Mouse (Mus musculus): Measurements from ENCODE around the gene Paip2b. TPM values are rescaled to one million over a fixed set of nuclear protein-coding genes. Genes with fewer than 3 reads are reported as not detected.
A peak's percentile ranks its signal among the peaks of the same experiment; 100 is the strongest.

The Paip2b gene
- total and polyA plus RNA-seq, 3 experiments: 18.4 to 21.0 TPM; not detected in 1

DNA sequence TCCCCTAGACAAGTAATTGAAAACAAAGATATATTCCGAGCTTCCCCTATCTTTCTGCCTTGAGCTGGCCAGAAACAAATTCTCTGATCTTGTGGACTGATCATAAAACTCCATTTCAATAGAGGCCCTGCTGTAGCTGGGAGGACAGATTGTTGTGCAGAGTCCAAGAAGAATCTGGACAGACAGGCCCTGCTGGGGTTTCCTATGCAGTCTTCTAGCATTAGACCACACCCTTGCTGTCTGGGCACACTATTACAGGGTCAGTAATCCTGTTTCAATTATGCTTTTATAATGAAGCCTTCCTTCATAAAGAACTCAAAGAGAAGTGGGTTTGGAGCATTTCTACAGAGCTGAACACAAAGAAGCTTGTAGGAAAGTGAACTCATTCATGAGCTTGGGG, 12.5 kb downstream of the Paip2b start:
- DNase-seq (ENCODE audit: low read depth, low spot score): no peak
- H3K36me3 ChIP-seq (ENCODE audit: control insufficient read depth in 1 of 2, insufficient read depth in 2 of 2, low read length in 2 of 2): peaks cover 0 to 2% of the 10 kb centered on the region in 2 experiments; a peak in 1 of 4 replicates
- H3K4me1 ChIP-seq (ENCODE audit: control insufficient read depth in 1 of 2, insufficient read depth in 2 of 2, low read length in 2 of 2): no peaks in the 10 kb centered on the region; a peak in 1 of 4 replicates
- TF ChIP-seq MXI1 (IDR thresholded peaks at IDR 0.05; ENCODE audit: low read depth, low read length) (no peak), GATA1 (IDR thresholded peaks at IDR 0.05; ENCODE audit: low read depth, low read length) (no peak), E2F4 (IDR thresholded peaks at IDR 0.05; ENCODE audit: borderline replicate concordance, low read depth, low read length) (no peak), POLR2AphosphoS5 (IDR thresholded peaks at IDR 0.05; ENCODE audit: borderline replicate concordance, low read depth, low read length) (no peak), CHD1 (IDR thresholded peaks at IDR 0.05; ENCODE audit: low read depth, low read length) (no peak), ZMIZ1 (IDR thresholded peaks at IDR 0.05; ENCODE audit: low read depth, low read length) (no peak), SMC3 (IDR thresholded peaks at IDR 0.05; ENCODE audit: low read depth, low read length) (no peak), TAL1 (IDR thresholded peaks at IDR 0.05; ENCODE audit: low read length) (no peak), ZNF384 (IDR thresholded peaks at IDR 0.05; ENCODE audit: low read depth, low read length) (no peak), ZKSCAN1 (IDR thresholded peaks at IDR 0.05; ENCODE audit: low read depth, low read length) (no peak), CHD2 (IDR thresholded peaks at IDR 0.05; ENCODE audit: low read length) (no peak), POLR2A (IDR thresholded peaks at IDR 0.05; ENCODE audit: control insufficient read depth in 1 of 2, insufficient read depth in 1 of 2, low read depth in 1 of 2, low read length in 2 of 2, poor library complexity in 1 of 2) (no peak), POLR2AphosphoS2 (IDR thresholded peaks at IDR 0.05; ENCODE audit: low read length) (no peak), RAD21 (IDR thresholded peaks at IDR 0.05; ENCODE audit: low read depth, low read length) (no peak), MYB (IDR thresholded peaks at IDR 0.05; ENCODE audit: low read depth, low read length) (no peak), TBP (IDR thresholded peaks at IDR 0.05; ENCODE audit: low read depth, low read length) (no peak)
- H3K4me3 ChIP-seq (ENCODE audit: control insufficient read depth in 1 of 2, insufficient read depth in 1 of 2, low read depth in 2 of 2, low read length in 2 of 2): no peak overlapping the region
- no peak overlapping the region for H3K27ac ChIP-seq (ENCODE audit: control insufficient read depth, low read depth, low read length)
- no peak overlapping the region for H3K9ac ChIP-seq (ENCODE audit: control insufficient read depth, low read depth, low read length, poor library complexity, severe bottlenecking)
- no peaks in the 10 kb centered on the region for H3K27me3 ChIP-seq (ENCODE audit: control insufficient read depth in 1 of 2, insufficient read depth in 2 of 2, low read length in 2 of 2)
- no peaks in the 10 kb centered on the region for H3K79me2 ChIP-seq (ENCODE audit: control insufficient read depth, insufficient read depth, low read length, poor library complexity)
- H3K9me3 ChIP-seq (replicated peaks; ENCODE audit: insufficient read depth, low read length): no peaks in the 10 kb centered on the region

DNA sequence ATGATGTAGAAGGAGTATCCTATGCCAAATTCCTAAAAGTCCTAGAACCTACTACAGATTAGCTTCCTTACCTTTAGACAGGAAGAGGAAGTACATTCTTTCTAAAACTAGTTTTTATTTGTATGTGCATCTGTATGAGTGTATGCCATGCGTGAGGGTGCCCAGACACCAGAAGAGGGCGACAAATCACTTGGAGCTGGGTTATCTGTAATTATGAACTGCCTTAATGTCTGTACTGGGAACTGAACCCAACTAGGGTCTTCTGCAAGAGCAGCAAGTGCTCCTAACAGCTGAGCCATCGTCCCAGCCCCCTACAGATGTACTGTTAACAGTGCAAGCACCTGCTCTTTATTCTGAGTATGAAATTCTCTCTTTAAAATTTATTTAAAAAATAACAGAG, 15.7 kb downstream of the Paip2b start:
- no peaks in the 10 kb centered on the region for H3K9me3 ChIP-seq (replicated peaks; ENCODE audit: insufficient read depth, low read length)

More for the DNA sequence above, 15.7 kb downstream of the Paip2b start:
- no peak overlapping the region for H3K27ac ChIP-seq (ENCODE audit: control insufficient read depth, low read depth, low read length)
- DNase-seq (ENCODE audit: low read depth, low spot score): peak; percentile 31
- no peaks in the 10 kb centered on the region for H3K79me2 ChIP-seq (ENCODE audit: control insufficient read depth, insufficient read depth, low read length, poor library complexity)
- H3K4me1 ChIP-seq (ENCODE audit: control insufficient read depth in 1 of 2, insufficient read depth in 2 of 2, low read length in 2 of 2): no peaks in the 10 kb centered on the region
- H3K27me3 ChIP-seq (ENCODE audit: control insufficient read depth in 1 of 2, insufficient read depth in 2 of 2, low read length in 2 of 2): no peaks in the 10 kb centered on the region
- H3K36me3 ChIP-seq (ENCODE audit: control insufficient read depth in 1 of 2, insufficient read depth in 2 of 2, low read length in 2 of 2): no peaks in the 10 kb centered on the region; a peak in 1 of 4 replicates
- H3K4me3 ChIP-seq (ENCODE audit: control insufficient read depth in 1 of 2, insufficient read depth in 1 of 2, low read depth in 2 of 2, low read length in 2 of 2): no peak overlapping the region
- TF ChIP-seq ZKSCAN1 (IDR thresholded peaks at IDR 0.05; ENCODE audit: low read depth, low read length) (no peak), GABPA (IDR thresholded peaks at IDR 0.05; ENCODE audit: low read depth, low read length) (no peak), NRF1 (IDR thresholded peaks at IDR 0.05; ENCODE audit: insufficient read depth, low read depth, low read length, poor library complexity, severe bottlenecking) (no peak), CTCF (IDR thresholded peaks at IDR 0.05 in 2 of 3, conservative IDR thresholded peaks at IDR 0.05 in 1 of 3; ENCODE audit: control insufficient read depth in 1 of 3, insufficient read depth in 1 of 3, low read depth in 2 of 3, low read length in 3 of 3, poor library complexity in 1 of 3, severe bottlenecking in 1 of 3) (peak; percentile 5 to 27 (median 17); a peak in 1 of 6 replicates), CHD1 (IDR thresholded peaks at IDR 0.05; ENCODE audit: low read depth, low read length) (no peak), ETS1 (IDR thresholded peaks at IDR 0.05; ENCODE audit: low read depth, low read length) (no peak), TAL1 (IDR thresholded peaks at IDR 0.05; ENCODE audit: low read length) (no peak), USF2 (IDR thresholded peaks at IDR 0.05; ENCODE audit: borderline replicate concordance in 1 of 2, insufficient read depth in 1 of 2, low read depth in 1 of 2, low read length in 2 of 2) (no peak)
- H3K9ac ChIP-seq (ENCODE audit: control insufficient read depth, low read depth, low read length, poor library complexity, severe bottlenecking): no peak overlapping the region

Measured in MEL (cell line).